In genomic region chr17:78273875-78274274, GRCm38 (mm10) we compare ENCODE assay signal across 18 mouse cellular contexts.
DNase-seq lines count a peak whose midpoint lies in the region; ATAC-seq lines count a peak whose summit lies in the region.
"Had no signal": no experiment of that assay in that cellular context is flagged by ENCODE, and none has a peak within 500 bp of the region (broad histone marks: within the 10 kb centered on the region; RNA-seq: fewer than 3 reads in every experiment).

No protein-coding gene starts in this region.

- WGBS in embryonic facial prominence, embryonic 13.5 days, result 84% methylated on average over 7 of the region's 7 CpGs
- 86% methylated on average over 7 of the region's 7 CpGs for WGBS in embryonic facial prominence, embryonic 10.5 days
- 68% methylated on average over 7 of the region's 7 CpGs for WGBS in kidney, embryonic 14.5 days
- 54% methylated on average over 7 of the region's 7 CpGs for WGBS in intestine, embryonic 16.5 days
- WGBS in stomach, embryonic 15.5 days, result 56% methylated on average over 7 of the region's 7 CpGs

- peaks cover 32% of the 10 kb centered on the region for H3K4me1 ChIP-seq in embryonic facial prominence, embryonic 13.5 days
- H3K4me1 ChIP-seq in embryonic facial prominence, embryonic 10.5 days, result peaks cover 19% of the 10 kb centered on the region
- peaks cover 6% of the 10 kb centered on the region; the same call in 1 of the 2 replicates for H3K4me1 ChIP-seq in kidney, embryonic 14.5 days (ENCODE audit: control insufficient read depth, insufficient read depth, low read length)
- H3K4me1 ChIP-seq in intestine, embryonic 16.5 days (ENCODE audit: control insufficient read depth, insufficient read depth, low read length), result peaks cover 33% of the 10 kb centered on the region
- H3K4me1 ChIP-seq in stomach, embryonic 15.5 days, result peaks cover 11% of the 10 kb centered on the region; the same call in 1 of the 2 replicates

- H3K27ac ChIP-seq in embryonic facial prominence, embryonic 13.5 days, result 0 out of 2 replicates have a peak overlapping the region, but pooled peaks have one; percentile 76
- H3K27ac ChIP-seq in embryonic facial prominence, embryonic 10.5 days (replicated peaks), result no peak overlapping the region
- H3K27ac ChIP-seq in kidney, embryonic 14.5 days (ENCODE audit: low read depth, low read length), result no peak overlapping the region
- peak overlapping the region; percentile 68 for H3K27ac ChIP-seq in intestine, embryonic 16.5 days (ENCODE audit: low read length)
- no peak overlapping the region for H3K27ac ChIP-seq in stomach, embryonic 15.5 days
- H3K27ac ChIP-seq: hindbrain, embryonic 14.5 days had no signal

- ATAC-seq in embryonic facial prominence, embryonic 13.5 days (ENCODE audit: insufficient number of reproducible peaks, insufficient read depth, low FRiP score, low TSS enrichment, low read depth), result no peak
- no peak for ATAC-seq in kidney, embryonic 14.5 days (ENCODE audit: low FRiP score, low TSS enrichment)
- ATAC-seq in intestine, embryonic 16.5 days, result peak; percentile 94
- peak; percentile 41; the same call in 1 of the 2 replicates for ATAC-seq in stomach, embryonic 15.5 days (ENCODE audit: insufficient read depth, low FRiP score, low read depth)

- H3K27me3 ChIP-seq in embryonic facial prominence, embryonic 13.5 days, result no peaks in the 10 kb centered on the region
- H3K27me3 ChIP-seq in embryonic facial prominence, embryonic 10.5 days (replicated peaks; ENCODE audit: low read depth, poor library complexity, severe bottlenecking), result no peaks in the 10 kb centered on the region
- H3K27me3 ChIP-seq in kidney, embryonic 14.5 days (ENCODE audit: control insufficient read depth, insufficient read depth, low read length), result no peaks in the 10 kb centered on the region
- no peaks in the 10 kb centered on the region for H3K27me3 ChIP-seq in intestine, embryonic 16.5 days (replicated peaks; ENCODE audit: control insufficient read depth, insufficient read depth, low read length)
- H3K27me3 ChIP-seq in stomach, embryonic 15.5 days (replicated peaks), result no peaks in the 10 kb centered on the region
- H3K27me3 ChIP-seq: heart, embryonic 12.5 days; neural tube, embryonic 13.5 days had no signal

- no peak overlapping the region for H3K9ac ChIP-seq in embryonic facial prominence, embryonic 13.5 days
- H3K9ac ChIP-seq in kidney, embryonic 14.5 days (ENCODE audit: low read depth, low read length), result no peak overlapping the region
- H3K9ac ChIP-seq in intestine, embryonic 16.5 days (ENCODE audit: low read depth, low read length), result no peak overlapping the region
- no peak overlapping the region for H3K9ac ChIP-seq in stomach, embryonic 15.5 days
- H3K9ac ChIP-seq: heart, embryonic 12.5 days; hindbrain, embryonic 14.5 days; neural tube, embryonic 13.5 days had no signal

- no peaks in the 10 kb centered on the region for H3K9me3 ChIP-seq in embryonic facial prominence, embryonic 13.5 days
- H3K9me3 ChIP-seq in embryonic facial prominence, embryonic 10.5 days, result no peaks in the 10 kb centered on the region
- H3K9me3 ChIP-seq in kidney, embryonic 14.5 days (ENCODE audit: control insufficient read depth, low read length), result no peaks in the 10 kb centered on the region
- no peaks in the 10 kb centered on the region for H3K9me3 ChIP-seq in intestine, embryonic 16.5 days (ENCODE audit: control insufficient read depth, low read length)
- H3K9me3 ChIP-seq in stomach, embryonic 15.5 days, result no peaks in the 10 kb centered on the region
- H3K9me3 ChIP-seq: heart, embryonic 12.5 days; neural tube, embryonic 13.5 days had no signal

- H3K36me3 ChIP-seq in embryonic facial prominence, embryonic 13.5 days, result no peaks in the 10 kb centered on the region
- H3K36me3 ChIP-seq in embryonic facial prominence, embryonic 10.5 days (replicated peaks), result no peaks in the 10 kb centered on the region
- no peaks in the 10 kb centered on the region for H3K36me3 ChIP-seq in kidney, embryonic 14.5 days (ENCODE audit: control insufficient read depth, insufficient read depth, low read length)
- H3K36me3 ChIP-seq in intestine, embryonic 16.5 days (ENCODE audit: control insufficient read depth, insufficient read depth, low read length), result no peaks in the 10 kb centered on the region
- H3K36me3 ChIP-seq in stomach, embryonic 15.5 days, result no peaks in the 10 kb centered on the region
- H3K36me3 ChIP-seq: heart, embryonic 12.5 days had no signal

- no peak overlapping the region for H3K4me2 ChIP-seq in embryonic facial prominence, embryonic 13.5 days
- no peak overlapping the region for H3K4me2 ChIP-seq in kidney, embryonic 14.5 days (replicated peaks; ENCODE audit: low read depth, low read length)
- H3K4me2 ChIP-seq in intestine, embryonic 16.5 days (ENCODE audit: low read depth, low read length), result no peak overlapping the region
- no peak overlapping the region for H3K4me2 ChIP-seq in stomach, embryonic 15.5 days
- H3K4me2 ChIP-seq: heart, embryonic 12.5 days; hindbrain, embryonic 14.5 days; liver, embryonic 11.5 days; neural tube, embryonic 13.5 days had no signal

- DNase-seq in embryonic facial prominence, embryonic 10.5 days (ENCODE audit: low spot score), result no peak
- DNase-seq in kidney, adult 8-10 months, result peak; percentile 31 to 37
- DNase-seq in adipocyte (ENCODE audit: low spot score), result no peak
- DNase-seq in Muller cell, postnatal 12 days (ENCODE audit: inconsistent ontology term), result no peak
- DNase-seq: adrenal gland, adult 8-10 months; cerebellum, postnatal 14 days; gastrocnemius, postnatal 36 days; lung, adult 2 months; lung, postnatal 36 days; right cerebral cortex, postnatal 4 days had no signal

- no peak overlapping the region for H3K4me3 ChIP-seq in embryonic facial prominence, embryonic 13.5 days
- no peak overlapping the region for H3K4me3 ChIP-seq in embryonic facial prominence, embryonic 10.5 days
- no peak overlapping the region for H3K4me3 ChIP-seq in kidney, embryonic 14.5 days (ENCODE audit: low read length)
- no peak overlapping the region for H3K4me3 ChIP-seq in intestine, embryonic 16.5 days (ENCODE audit: low read length)
- H3K4me3 ChIP-seq in stomach, embryonic 15.5 days (replicated peaks), result no peak overlapping the region
- H3K4me3 ChIP-seq: heart, embryonic 12.5 days; neural tube, embryonic 13.5 days had no signal

Comparison
In these comparisons a context has a peak if more than half of its experiments do, and no peak if none do; other contexts are left out.
1. H3K27ac ChIP-seq: peak in embryonic facial prominence, embryonic 13.5 days (single experiment) and intestine, embryonic 16.5 days (single experiment); none in embryonic facial prominence, embryonic 10.5 days (single experiment), kidney, embryonic 14.5 days (single experiment) and stomach, embryonic 15.5 days (single experiment).
2. ATAC-seq: peak in intestine, embryonic 16.5 days (single experiment) and stomach, embryonic 15.5 days (single experiment); none in embryonic facial prominence, embryonic 13.5 days (single experiment) and kidney, embryonic 14.5 days (single experiment).
3. DNase-seq: peak in kidney, adult 8-10 months (2 of 2); none in embryonic facial prominence, embryonic 10.5 days (single experiment), adipocyte (single experiment) and Muller cell, postnatal 12 days (single experiment).